Mouse (Mus musculus): ENCODE measurements at regions not wholly inside any gene's neighbourhood (a gene's known extent, or its start where the extent isn't known, plus 50 kb on each side); places are given as distances from the start of the nearest gene placed in this dataset.

- peak; percentile 52 for DNase-seq
These were observed 62.2 kb upstream of the Glycam1 start for GRCm38 (mm10) chr15:103627085-103627484.

All from cerebellum, adult 9-10 months (tissue).